In genomic region chr2:94764852-94765435, GRCm38 (mm10) we compare ENCODE assay signal across 11 mouse cellular contexts.
DNase-seq lines count a peak whose midpoint lies in the region; ATAC-seq lines count a peak whose summit lies in the region.
"Had no signal": no experiment of that assay in that cellular context is flagged by ENCODE, and none has a peak within 500 bp of the region (broad histone marks: within the 10 kb centered on the region; RNA-seq: fewer than 3 reads in every experiment).

No protein-coding gene starts in this region.

- intact Hi-C loops in left cerebral cortex, postnatal 14 days (cut with DNase I) = no loop called here

- no peak overlapping the region for H3K4me2 ChIP-seq in forebrain, embryonic 11.5 days (ENCODE audit: low read depth, low read length, severe bottlenecking)
- peak overlapping the region; percentile 23 for H3K4me2 ChIP-seq in hindbrain, embryonic 16.5 days (ENCODE audit: low read length)
- no peak overlapping the region for H3K4me2 ChIP-seq in neural tube, embryonic 14.5 days (ENCODE audit: low read depth, low read length)
- H3K4me2 ChIP-seq: intestine, embryonic 15.5 days had no signal

- DNase-seq in embryo, embryonic 10 days (ENCODE audit: low spot score) = peak; percentile 63
- no peak for DNase-seq in forebrain, embryonic 11.5 days (ENCODE audit: low spot score)
- no peak for DNase-seq in layer of hippocampus, postnatal 25 days (ENCODE audit: extremely low spot score in 1 of 2, low spot score in 1 of 2)
- no peak for DNase-seq in left cerebral cortex, postnatal 14 days (ENCODE audit: low spot score in 2 of 2)
- DNase-seq in cerebellum, postnatal 36 days = no peak
- DNase-seq: gastrocnemius, adult 2 months had no signal

- no peaks in the 10 kb centered on the region for H3K36me3 ChIP-seq in forebrain, embryonic 11.5 days (ENCODE audit: control insufficient read depth, insufficient read depth, low read length)
- H3K36me3 ChIP-seq in hindbrain, embryonic 16.5 days (ENCODE audit: control insufficient read depth, insufficient read depth, low read length) = no peaks in the 10 kb centered on the region
- H3K36me3 ChIP-seq in neural tube, embryonic 14.5 days (ENCODE audit: control insufficient read depth, insufficient read depth, low read length) = no peaks in the 10 kb centered on the region
- H3K36me3 ChIP-seq: intestine, embryonic 15.5 days had no signal

- no peaks in the 10 kb centered on the region for H3K27me3 ChIP-seq in forebrain, embryonic 11.5 days (ENCODE audit: control insufficient read depth, insufficient read depth, low read length)
- no peaks in the 10 kb centered on the region for H3K27me3 ChIP-seq in hindbrain, embryonic 16.5 days (replicated peaks; ENCODE audit: control insufficient read depth, insufficient read depth, low read length)
- H3K27me3 ChIP-seq in neural tube, embryonic 14.5 days (ENCODE audit: control insufficient read depth, insufficient read depth, low read length) = no peaks in the 10 kb centered on the region
- H3K27me3 ChIP-seq: intestine, embryonic 15.5 days had no signal

- no peaks in the 10 kb centered on the region for H3K9me3 ChIP-seq in forebrain, embryonic 11.5 days (ENCODE audit: control insufficient read depth, low read length)
- H3K9me3 ChIP-seq in hindbrain, embryonic 16.5 days (ENCODE audit: control insufficient read depth, low read length) = no peaks in the 10 kb centered on the region; the same call in 1 of the 2 replicates
- no peaks in the 10 kb centered on the region for H3K9me3 ChIP-seq in neural tube, embryonic 14.5 days (ENCODE audit: control insufficient read depth, low read length)
- H3K9me3 ChIP-seq: intestine, embryonic 15.5 days had no signal

- no peak overlapping the region for H3K9ac ChIP-seq in forebrain, embryonic 11.5 days (ENCODE audit: low read length)
- H3K9ac ChIP-seq in hindbrain, embryonic 16.5 days (ENCODE audit: low read depth, low read length) = no peak overlapping the region
- no peak overlapping the region for H3K9ac ChIP-seq in neural tube, embryonic 14.5 days (replicated peaks; ENCODE audit: low read depth, low read length)
- H3K9ac ChIP-seq: intestine, embryonic 15.5 days had no signal

- 16% methylated on average over 8 of the region's 8 CpGs for WGBS in forebrain, embryonic 11.5 days
- WGBS in hindbrain, embryonic 16.5 days = 13% methylated on average over 8 of the region's 8 CpGs
- WGBS in neural tube, embryonic 14.5 days = 24% methylated on average over 8 of the region's 8 CpGs

- 0 out of 2 replicates have a peak overlapping the region, but pooled peaks have one; percentile 4 for H3K27ac ChIP-seq in forebrain, embryonic 11.5 days (ENCODE audit: low read depth, low read length)
- no peak overlapping the region for H3K27ac ChIP-seq in hindbrain, embryonic 16.5 days (ENCODE audit: low read depth, low read length)
- no peak overlapping the region for H3K27ac ChIP-seq in neural tube, embryonic 14.5 days (ENCODE audit: low read depth, low read length)
- H3K27ac ChIP-seq: gastrocnemius, adult 2 months; intestine, embryonic 15.5 days; stomach, postnatal 0 days had no signal

- ATAC-seq in forebrain, embryonic 11.5 days (replicated peaks; ENCODE audit: low FRiP score) = peak; percentile 83
- peak; percentile 78 for ATAC-seq in hindbrain, embryonic 16.5 days
- peak; percentile 34; the same call in 1 of the 2 replicates for ATAC-seq in neural tube, embryonic 14.5 days (ENCODE audit: low read depth)
- ATAC-seq: activated CD4-positive, CD25-positive, alpha-beta regulatory T cell, adult 4 months; intestine, embryonic 15.5 days had no signal

- H3K4me1 ChIP-seq in forebrain, embryonic 11.5 days (replicated peaks; ENCODE audit: control insufficient read depth, insufficient read depth, low read length) = no peaks in the 10 kb centered on the region; the same call in 1 of the 2 replicates
- no peaks in the 10 kb centered on the region; the same call in 1 of the 2 replicates for H3K4me1 ChIP-seq in hindbrain, embryonic 16.5 days (ENCODE audit: control insufficient read depth, insufficient read depth, low read depth, low read length)
- no peaks in the 10 kb centered on the region for H3K4me1 ChIP-seq in neural tube, embryonic 14.5 days (ENCODE audit: control insufficient read depth, insufficient read depth, low read length)
- H3K4me1 ChIP-seq: intestine, embryonic 15.5 days had no signal

- H3K4me3 ChIP-seq in forebrain, embryonic 11.5 days (ENCODE audit: low read depth, low read length) = no peak overlapping the region
- no peak overlapping the region for H3K4me3 ChIP-seq in hindbrain, embryonic 16.5 days (ENCODE audit: low read length)
- no peak overlapping the region for H3K4me3 ChIP-seq in neural tube, embryonic 14.5 days (ENCODE audit: low read depth, low read length)
- H3K4me3 ChIP-seq: gastrocnemius, adult 2 months; intestine, embryonic 15.5 days had no signal
